Mouse (Mus musculus) liver, adult 2 months (tissue): ENCODE data around the gene Shld2. TPM values are rescaled to one million over a fixed set of nuclear protein-coding genes. Genes with fewer than 3 reads are reported as not detected.

Experiments used
- DNase-seq: peaks from one replicate; pipeline ENCODE4 v3.0.0-alpha.2; 2011; ENCODE audit warnings: low read depth, low spot score; ENCODE audit errors: extremely low read depth
- H3K27ac ChIP-seq: fragments of 200-500 bp; replicated peaks from 2 replicates; pipeline ENCODE4 v1.5.1; 2012; ENCODE audit warnings: low read depth, mild to moderate bottlenecking, control low read depth, inconsistent platforms, low read length; ENCODE audit not compliant: insufficient read depth
- H3K27me3 ChIP-seq: fragments of 200-500 bp; 2 replicates; pipeline ENCODE4 v1.6.1; 2012; ENCODE audit warnings: mild to moderate bottlenecking, moderate library complexity, low read length, inconsistent platforms; ENCODE audit not compliant: control insufficient read depth, insufficient read depth
- H3K36me3 ChIP-seq: fragments of 200-500 bp; 2 replicates; pipeline ENCODE4 v1.6.1; 2012; ENCODE audit warnings: low read length, inconsistent platforms; ENCODE audit not compliant: control insufficient read depth, insufficient read depth
- H3K4me1 ChIP-seq: fragments of 200-500 bp; 2 replicates; pipeline ENCODE4 v1.6.1; 2011; ENCODE audit warnings: low read length; ENCODE audit not compliant: control insufficient read depth, insufficient read depth
- H3K4me3 ChIP-seq: fragments of 200-500 bp; 2 replicates; pipeline ENCODE4 v1.5.1; 2011; ENCODE audit warnings: low read depth, mild to moderate bottlenecking, control low read depth, low read length, moderate library complexity; ENCODE audit not compliant: insufficient read depth
- H3K79me2 ChIP-seq: fragments of 200-500 bp; 2 replicates; pipeline ENCODE4 v1.6.1; 2012; ENCODE audit warnings: inconsistent platforms, mild to moderate bottlenecking, low read length, moderate library complexity; ENCODE audit not compliant: control insufficient read depth, insufficient read depth
- H3K9ac ChIP-seq: fragments of 200-500 bp; 2 replicates; pipeline ENCODE4 v1.6.1; 2012; ENCODE audit warnings: low read depth, mild to moderate bottlenecking, control low read depth, inconsistent platforms, low read length
- CTCF ChIP-seq: fragments of 200-500 bp; IDR thresholded peaks from 2 replicates; pipeline ENCODE4 v1.5.1; 2011; ENCODE audit warnings: low read depth, low read length, control low read depth
- POLR2A ChIP-seq: fragments of 200-500 bp; IDR thresholded peaks from 2 replicates; pipeline ENCODE4 v1.6.1; 2011; ENCODE audit warnings: low read length, control low read depth; ENCODE audit not compliant: insufficient read depth; ENCODE audit errors: extremely low read depth
- WGBS: fragments of 180-500 bp; shearing (Covaris S2); methylation state at CpG from one replicate; pipeline ENCODE4 v1.1.7; 2018; 5-methylcytosine and 5-hydroxymethylcytosine counted together
- polyA plus RNA-seq: library from polyadenylated mRNA; depleted of rRNA; stranded (reverse); fragments of >200 nt; gene quantifications from 2 replicates; pipeline ENCODE4 v1.2.3, GENCODE M21; 2012; rRNA removed
- total RNA-seq: library from RNA; depleted of rRNA; stranded (reverse); fragments of >200 nt; gene quantifications from 2 replicates; pipeline ENCODE4 v1.2.3, GENCODE M21; 2014; rRNA removed

Shld2 gene
- total and polyA plus RNA-seq, 2 experiments, result 12.2 to 36.4 TPM

DNA sequence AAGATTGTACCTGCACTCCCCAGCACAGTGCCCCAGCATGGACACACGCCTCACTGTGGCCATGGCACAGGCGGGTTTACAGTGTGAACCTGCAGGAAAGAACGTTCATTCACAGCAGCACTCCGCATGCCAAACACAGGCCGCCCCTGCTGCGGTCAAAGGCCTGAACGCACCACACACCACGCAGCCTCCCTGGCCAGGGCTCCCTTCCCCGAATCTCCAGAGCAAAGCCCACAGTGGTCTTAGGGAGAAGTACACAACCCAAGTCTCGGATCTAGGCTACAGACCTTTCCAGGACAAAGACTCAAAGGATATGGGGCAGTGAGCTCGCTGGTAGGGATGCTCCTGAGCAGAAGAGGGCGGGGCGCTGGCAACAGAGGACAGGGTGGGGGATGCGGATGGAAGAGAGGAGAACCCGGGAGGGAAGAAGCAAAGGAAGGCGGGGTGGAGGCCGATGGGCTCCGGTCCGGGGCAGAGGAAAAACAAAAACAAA is 109.5 kb downstream of the Shld2 start:
- no peak for DNase-seq
- no peak for TF ChIP-seq POLR2A
- TF ChIP-seq CTCF, result no peak
- 25% methylated on average over 19 of the region's 19 CpGs for WGBS

GRCm38 (mm10) chr14:34196706-34197105 is 113.6 kb downstream of the Shld2 start:
- Histone ChIP-seq H3K4me3 (no peak overlapping the region), H3K36me3 (no peaks in the 10 kb centered on the region), H3K4me1 (no peaks in the 10 kb centered on the region), H3K79me2 (no peaks in the 10 kb centered on the region), H3K27ac (no peak overlapping the region), H3K27me3 (peaks cover 4% of the 10 kb centered on the region; the same call in 1 of the 2 replicates), H3K9ac (no peak overlapping the region)
- DNase-seq, result peak; percentile 44
- no peak for TF ChIP-seq CTCF
- TF ChIP-seq POLR2A, result no peak
- WGBS, result 63% methylated on average over 4 of the region's 4 CpGs

More for the DNA sequence above, 109.5 kb downstream of the Shld2 start:
- no peak overlapping the region for H3K27ac ChIP-seq
- H3K4me3 ChIP-seq, result peak overlapping the region; percentile 64
- H3K79me2 ChIP-seq, result no peaks in the 10 kb centered on the region
- peaks cover 4% of the 10 kb centered on the region; the same call in 1 of the 2 replicates for H3K27me3 ChIP-seq
- no peaks in the 10 kb centered on the region for H3K36me3 ChIP-seq
- no peak overlapping the region for H3K9ac ChIP-seq
- no peaks in the 10 kb centered on the region for H3K4me1 ChIP-seq

GRCm38 (mm10) chr14:34195466-34195865 is 114.8 kb downstream of the Shld2 start:
- Histone ChIP-seq H3K4me1 (no peaks in the 10 kb centered on the region), H3K36me3 (no peaks in the 10 kb centered on the region), H3K27ac (no peak overlapping the region), H3K4me3 (no peak overlapping the region), H3K79me2 (no peaks in the 10 kb centered on the region), H3K9ac (no peak overlapping the region), H3K27me3 (peaks cover under 1% of the 10 kb centered on the region; the same call in 1 of the 2 replicates)
- no peak for TF ChIP-seq POLR2A
- TF ChIP-seq CTCF, result no peak
- no peak for DNase-seq
- WGBS, result 92% methylated on average over 15 of the region's 15 CpGs

GRCm38 (mm10) chr14:34193879-34194278 is 116.4 kb downstream of the Shld2 start:
- no peaks in the 10 kb centered on the region for H3K36me3 ChIP-seq
- no peak overlapping the region for H3K4me3 ChIP-seq
- no peak for TF ChIP-seq CTCF
- TF ChIP-seq POLR2A, result no peak
- no peak overlapping the region for H3K27ac ChIP-seq
- 83% methylated on average over 4 of the region's 4 CpGs for WGBS
- no peak overlapping the region for H3K9ac ChIP-seq
- no peak for DNase-seq
- H3K27me3 ChIP-seq, result no peaks in the 10 kb centered on the region
- H3K4me1 ChIP-seq, result no peaks in the 10 kb centered on the region
- H3K79me2 ChIP-seq, result no peaks in the 10 kb centered on the region

DNA sequence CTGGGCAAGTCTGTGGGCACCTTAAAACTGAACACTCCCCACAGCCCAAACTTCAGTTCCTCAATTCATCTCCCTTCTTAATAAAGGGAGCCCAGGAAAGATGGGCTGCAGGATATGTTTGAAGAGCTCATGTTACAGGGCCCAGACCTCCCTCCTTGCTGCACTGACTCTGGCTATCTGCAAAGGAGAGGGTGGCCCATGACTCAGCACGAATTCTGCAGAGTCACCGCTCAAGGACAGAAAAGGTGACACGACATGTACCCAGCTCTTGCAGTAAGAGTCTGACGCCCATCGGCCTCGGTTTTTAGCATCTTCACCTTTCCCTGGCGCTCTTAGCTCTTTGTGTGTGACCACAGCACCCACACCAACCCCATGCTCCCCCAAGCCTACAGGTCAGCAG is 119.9 kb downstream of the Shld2 start:
- TF ChIP-seq POLR2A, result no peak
- no peak for TF ChIP-seq CTCF
- no peaks in the 10 kb centered on the region for H3K4me1 ChIP-seq
- H3K79me2 ChIP-seq, result no peaks in the 10 kb centered on the region
- H3K4me3 ChIP-seq, result no peak overlapping the region
- H3K36me3 ChIP-seq, result no peaks in the 10 kb centered on the region
- no peaks in the 10 kb centered on the region for H3K27me3 ChIP-seq
- 80% methylated on average over 7 of the region's 7 CpGs for WGBS
- H3K9ac ChIP-seq, result no peak overlapping the region
- no peak for DNase-seq
- H3K27ac ChIP-seq, result no peak overlapping the region

GRCm38 (mm10) chr14:34188629-34189028 is 121.7 kb downstream of the Shld2 start:
- Histone ChIP-seq H3K27me3 (no peaks in the 10 kb centered on the region), H3K79me2 (no peaks in the 10 kb centered on the region), H3K4me1 (no peaks in the 10 kb centered on the region), H3K4me3 (no peak overlapping the region), H3K36me3 (no peaks in the 10 kb centered on the region), H3K9ac (no peak overlapping the region), H3K27ac (no peak overlapping the region)
- TF ChIP-seq CTCF (peak; percentile 93), POLR2A (no peak)
- DNase-seq, result peak; percentile 41
- WGBS, result 72% methylated on average over 5 of the region's 5 CpGs

Other genes starting within 250 kb of the Shld2 start
- gene Anxa8, start 224.5 kb downstream of the Shld2 start, total RNA-seq, result 0.07 TPM in 1 of 2 replicates, not detected in the other
- not detected in 2 replicates for gene Anxa8, start 224.5 kb downstream of the Shld2 start, polyA plus RNA-seq
- gene A630023A22Rik, start 207.7 kb downstream of the Shld2 start, total RNA-seq, result not detected in 2 replicates
- gene A630023A22Rik, start 207.7 kb downstream of the Shld2 start, polyA plus RNA-seq, result not detected in 2 replicates
- gene Npy4r, start 158.0 kb downstream of the Shld2 start, total RNA-seq, result under 0.01 TPM in 1 of 2 replicates, not detected in the other
- not detected in 2 replicates for gene Npy4r, start 158.0 kb downstream of the Shld2 start, polyA plus RNA-seq
- gene Gprin2, start 108.8 kb downstream of the Shld2 start, total RNA-seq, result under 0.01 and 0.09 TPM in 2 replicates
- 0.01 TPM in 1 of 2 replicates, not detected in the other for gene Gprin2, start 108.8 kb downstream of the Shld2 start, polyA plus RNA-seq
- gene Syt15, start 90.9 kb downstream of the Shld2 start, total RNA-seq, result 0.07 and 0.09 TPM in 2 replicates
- gene Syt15, start 90.9 kb downstream of the Shld2 start, polyA plus RNA-seq, result 0.12 and 0.22 TPM in 2 replicates
- 691 and 755 TPM in 2 replicates for gene Glud1, start 234 bp upstream of the Shld2 start, total RNA-seq
- 633 and 710 TPM in 2 replicates for gene Glud1, start 234 bp upstream of the Shld2 start, polyA plus RNA-seq
- gene Fam25c, start 44.9 kb upstream of the Shld2 start, total RNA-seq, result 56.3 and 66.7 TPM in 2 replicates
- gene Fam25c, start 44.9 kb upstream of the Shld2 start, polyA plus RNA-seq, result 74.3 and 146 TPM in 2 replicates
- 0.20 and 0.46 TPM in 2 replicates for gene Sncg, start 64.3 kb upstream of the Shld2 start, total RNA-seq
- gene Sncg, start 64.3 kb upstream of the Shld2 start, polyA plus RNA-seq, result 0.11 and 0.45 TPM in 2 replicates
- gene Mmrn2, start 65.0 kb upstream of the Shld2 start, total RNA-seq, result 9.2 and 10.7 TPM in 2 replicates
- gene Mmrn2, start 65.0 kb upstream of the Shld2 start, polyA plus RNA-seq, result 3.0 and 3.4 TPM in 2 replicates
- gene Bmpr1a, start 192.8 kb upstream of the Shld2 start, total RNA-seq, result 20.4 and 23.7 TPM in 2 replicates
- gene Bmpr1a, start 192.8 kb upstream of the Shld2 start, polyA plus RNA-seq, result 4.2 and 4.5 TPM in 2 replicates
- gene 9230112D13Rik, start 212.3 kb upstream of the Shld2 start, total RNA-seq, result not detected in 2 replicates
- not detected in 2 replicates for gene 9230112D13Rik, start 212.3 kb upstream of the Shld2 start, polyA plus RNA-seq